Mouse (Mus musculus) layer of hippocampus, adult 11-12 months (tissue): Measurements from ENCODE around the gene Chka.

Source experiments
- DNase-seq: peaks from one replicate; pipeline ENCODE4 v3.0.0; 2022; ENCODE audit warnings: low spot score

The Chka gene

DNA sequence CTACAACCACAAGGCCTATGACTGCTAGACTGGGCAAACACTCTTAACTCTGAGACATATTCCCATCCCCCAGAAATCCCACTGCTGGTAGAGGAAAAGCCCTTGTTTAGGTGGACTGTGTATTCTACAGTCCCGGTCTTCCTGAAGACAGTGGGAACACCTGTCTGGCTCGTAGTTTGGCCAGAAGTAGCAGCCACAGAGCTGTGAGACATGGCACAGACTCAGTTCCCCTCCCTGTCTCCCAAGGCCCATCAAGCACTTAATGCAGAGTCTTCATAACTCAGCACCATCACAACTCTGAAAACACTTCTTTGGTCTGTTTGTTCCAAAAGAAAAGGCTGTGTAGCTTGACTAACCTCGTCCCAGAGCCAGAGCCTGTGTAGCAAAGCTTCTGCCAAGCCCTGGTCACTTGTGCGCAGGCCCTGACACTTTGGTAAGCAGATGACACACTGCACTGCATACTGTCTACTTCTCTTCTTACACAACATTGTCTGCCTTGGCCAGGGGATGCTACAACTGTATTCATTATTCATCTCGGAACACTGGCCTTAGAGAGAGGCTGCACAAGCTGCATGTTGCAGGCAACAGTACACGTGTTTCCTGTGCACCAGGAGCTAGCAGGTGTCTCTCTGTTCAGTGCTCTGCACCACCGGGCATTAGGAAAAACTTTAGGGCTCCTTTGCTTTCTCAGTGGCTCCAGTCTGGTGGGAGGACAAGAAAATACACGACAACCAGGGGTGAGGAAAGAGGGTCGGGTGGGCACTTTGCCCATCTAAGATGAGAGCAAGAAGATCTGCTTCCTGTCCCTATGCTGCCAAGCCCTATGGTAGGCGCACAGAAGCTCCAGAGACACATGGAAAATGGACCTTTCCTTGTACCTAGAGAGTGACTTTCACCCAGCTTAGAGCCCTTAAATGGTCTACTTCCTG is 4.6 kb upstream of the Chka start:
- no peak for DNase-seq

GRCm38 (mm10) chr19:3847711-3848110 is 3.9 kb upstream of the Chka start:
- DNase-seq: no peak

DNA sequence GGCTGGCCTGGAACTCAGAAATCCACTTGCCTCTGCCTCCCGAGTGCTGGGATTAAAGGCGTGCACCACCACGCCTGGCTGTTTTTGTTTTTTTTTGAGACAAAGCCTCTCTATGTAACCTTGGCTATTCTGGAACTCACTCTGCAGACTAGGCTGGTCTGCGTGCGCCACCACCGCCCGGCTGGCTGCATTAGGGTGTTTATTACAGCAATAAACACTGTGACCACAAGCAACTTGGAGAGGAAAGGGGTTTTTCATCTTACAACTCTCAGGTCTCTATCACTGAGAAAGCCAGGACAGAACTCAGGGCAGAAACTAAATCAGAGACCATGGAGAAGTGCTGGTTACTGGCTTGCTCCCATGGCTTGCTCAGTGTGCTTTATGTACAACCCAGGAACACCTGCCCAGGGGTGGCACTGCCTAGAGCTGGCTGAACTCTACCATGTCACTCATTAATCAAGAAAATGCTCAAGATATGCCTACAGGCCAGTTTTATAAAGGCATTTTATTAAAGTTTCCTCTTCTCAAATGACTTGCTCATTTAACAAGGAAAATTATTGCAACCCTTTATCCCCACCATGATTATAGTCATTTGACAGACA is 3.3 kb upstream of the Chka start:
- DNase-seq: no peak

GRCm38 (mm10) chr19:3849251-3849650 is 2.3 kb upstream of the Chka start:
- no peak for DNase-seq

- DNase-seq: no peak
Measured at GRCm38 (mm10) chr19:3850076-3850475, 1.5 kb upstream of the Chka start.

DNA sequence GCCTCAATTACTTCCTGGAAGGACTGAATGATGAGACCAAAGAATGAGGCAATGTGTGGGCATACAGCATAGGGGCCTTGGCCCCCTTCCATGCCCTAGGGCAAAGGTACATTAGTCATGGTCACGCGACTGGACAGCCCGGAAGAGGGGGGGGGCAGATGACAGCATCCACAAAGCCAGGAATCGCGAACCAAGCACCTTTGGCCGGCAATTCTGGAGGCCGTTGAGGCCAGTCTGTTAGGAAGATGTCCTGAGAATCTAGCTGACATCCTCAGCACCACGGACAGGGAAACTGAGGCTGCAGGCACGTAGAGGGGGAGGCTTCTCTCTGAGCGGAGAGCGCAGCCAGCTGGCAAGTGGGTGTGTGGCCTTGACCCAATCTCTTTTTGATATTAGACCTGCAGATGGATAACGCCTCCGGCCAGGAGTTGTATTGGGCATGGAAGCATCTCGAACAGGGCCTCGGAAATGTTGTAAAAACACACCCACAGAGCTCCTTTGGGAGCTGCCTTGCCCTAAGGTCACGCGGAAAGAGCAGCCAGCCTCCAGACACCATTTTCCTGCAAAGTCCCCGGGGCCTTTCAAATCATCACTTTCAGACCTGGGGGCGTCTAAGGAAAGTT is 615 bp upstream of the Chka start:
- DNase-seq: no peak

GRCm38 (mm10) chr19:3851979-3852681 is 557 bp downstream of the Chka start:
- peak; percentile 44 for DNase-seq

DNA sequence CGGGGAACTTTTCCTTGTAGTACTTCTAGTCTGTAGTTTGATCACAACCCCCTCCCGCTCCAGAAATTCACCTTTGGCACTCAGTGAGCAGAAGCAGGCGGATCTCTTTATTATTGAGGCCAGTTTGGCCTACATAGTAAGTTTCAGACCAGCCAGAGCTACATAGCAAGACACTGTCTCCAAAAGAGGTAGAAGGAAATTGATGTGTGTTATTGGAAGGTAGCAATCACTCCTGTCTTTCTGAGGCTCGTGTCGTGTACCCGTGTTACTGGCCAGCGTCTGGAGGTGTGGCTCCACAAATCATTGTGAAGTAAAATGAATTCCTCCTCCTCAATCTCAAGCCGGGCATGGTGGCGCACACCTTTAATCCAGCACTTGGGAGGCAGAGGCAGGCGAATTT is 1.5 kb downstream of the Chka start:
- DNase-seq: no peak

DNA sequence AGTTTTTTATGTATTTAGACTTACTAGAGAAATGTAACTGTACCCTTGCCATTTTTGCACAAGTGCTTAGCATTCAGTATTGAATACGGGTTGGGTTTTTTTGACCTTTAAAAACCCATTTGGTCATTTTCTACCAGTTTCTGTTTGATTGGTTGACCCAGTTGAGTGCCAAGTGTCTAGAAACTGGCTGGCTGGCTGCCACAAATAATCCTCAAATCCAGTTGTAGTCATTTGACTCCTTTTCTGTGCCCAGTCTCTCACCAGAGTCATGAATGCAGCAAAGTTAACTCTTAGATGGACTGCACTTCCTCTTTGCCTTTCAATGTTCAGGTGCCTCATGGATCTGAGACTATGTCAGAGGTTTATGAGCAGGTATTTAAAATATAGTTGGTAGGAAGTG is 2.3 kb downstream of the Chka start:
- peak; percentile 52 for DNase-seq

DNA sequence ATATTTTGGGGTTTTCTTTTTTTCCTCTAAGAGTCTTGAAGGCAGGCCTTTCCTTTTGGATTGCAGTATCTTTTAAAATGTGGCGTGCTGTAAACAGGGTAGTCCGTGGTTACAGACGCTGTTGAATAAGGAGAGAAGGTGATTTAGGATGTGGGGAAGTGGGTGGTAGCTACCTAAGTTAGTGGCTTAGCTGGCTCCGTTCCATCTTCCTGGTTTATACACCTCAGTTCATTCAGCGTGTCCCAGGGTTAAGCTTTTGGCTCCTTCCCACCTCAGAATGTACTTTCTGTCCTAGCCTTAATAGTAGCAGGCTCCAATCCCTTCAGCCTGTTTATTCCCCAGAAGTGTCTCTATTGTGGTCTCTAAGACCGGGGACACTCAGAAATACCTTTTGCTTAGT is 3.5 kb downstream of the Chka start:
- no peak for DNase-seq

GRCm38 (mm10) chr19:3855601-3856000 is 4.0 kb downstream of the Chka start:
- DNase-seq: peak; percentile 29

- no peak for DNase-seq
Measured at GRCm38 (mm10) chr19:3857220-3857619, 5.6 kb downstream of the Chka start.

DNA sequence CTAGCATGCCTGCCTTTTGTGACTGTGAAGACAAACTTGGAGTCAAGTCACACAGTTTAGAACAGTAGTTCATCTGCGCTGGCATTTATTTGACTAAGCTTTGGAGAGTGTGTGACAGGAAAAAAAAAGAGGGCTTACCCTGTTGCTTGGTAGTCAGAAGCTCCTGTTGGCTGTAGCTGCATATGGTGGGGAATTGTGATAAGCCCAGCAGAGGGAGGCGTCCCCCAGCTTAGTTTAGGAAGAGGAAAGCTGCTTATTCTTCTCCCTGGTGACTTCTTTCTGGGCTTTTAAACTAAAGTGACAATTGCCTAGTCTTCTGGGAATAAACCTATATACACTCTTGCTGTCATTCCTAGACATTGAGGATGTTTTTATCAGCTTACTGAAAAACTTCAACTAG is 11.1 kb downstream of the Chka start:
- no peak for DNase-seq

DNA sequence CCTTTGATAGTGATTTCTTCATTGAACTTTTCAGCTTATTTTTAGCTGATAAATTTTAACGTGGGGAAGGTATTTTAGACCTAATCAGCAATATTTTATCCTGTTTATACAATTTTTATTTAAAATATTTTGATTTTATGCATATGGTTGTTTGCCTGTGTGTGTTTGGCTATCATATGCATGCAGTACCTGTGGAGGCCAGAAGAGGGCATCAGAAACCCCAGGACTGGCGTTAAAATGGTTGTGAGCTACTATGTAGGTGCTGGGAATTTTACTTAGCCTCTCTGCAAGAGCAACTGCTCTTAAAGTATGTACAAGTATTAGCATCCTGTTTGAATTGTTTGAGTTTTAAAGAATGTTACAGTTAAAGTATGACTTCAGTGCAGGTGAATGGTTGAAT is 13.4 kb downstream of the Chka start:
- DNase-seq: no peak

DNA sequence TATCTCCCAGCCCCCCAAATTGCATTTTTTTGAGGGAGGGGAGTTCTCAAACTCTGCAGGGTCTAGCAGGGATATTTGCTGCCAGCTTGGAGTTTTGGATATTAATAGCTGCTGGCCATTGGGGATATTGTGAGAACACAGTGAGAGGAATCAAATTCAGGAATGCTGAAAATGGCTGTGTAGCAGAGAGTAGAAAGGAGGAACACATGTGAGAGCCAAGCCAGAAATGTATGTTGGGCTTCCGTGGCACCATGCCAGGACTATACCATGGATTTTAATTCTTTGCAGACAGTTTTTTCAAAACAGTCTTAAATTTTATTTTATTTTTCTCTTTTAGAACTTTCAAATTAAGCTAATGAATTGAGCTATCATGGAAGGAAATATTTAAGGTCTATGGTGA is 16.7 kb downstream of the Chka start:
- DNase-seq: no peak

DNA sequence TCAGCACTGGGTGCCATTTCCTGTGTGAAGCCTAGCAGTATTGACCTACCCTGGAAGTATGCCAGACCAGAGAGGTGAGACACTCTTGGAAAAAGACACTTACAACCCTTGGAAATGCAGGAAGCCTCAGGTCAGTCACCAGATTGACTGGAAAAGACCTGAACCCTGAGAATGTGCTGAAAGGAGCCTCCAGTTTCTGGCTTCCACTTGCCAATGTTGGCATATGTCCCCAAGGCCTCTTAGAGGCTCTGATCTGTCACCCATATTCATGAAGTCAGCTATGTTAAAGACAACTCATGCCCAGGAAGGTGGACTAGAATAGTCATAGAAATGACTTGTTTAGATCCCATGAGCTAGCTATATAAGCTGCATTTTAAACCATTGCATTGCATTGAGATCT is 19.9 kb downstream of the Chka start:
- DNase-seq: no peak

- DNase-seq: no peak
Measured at GRCm38 (mm10) chr19:3872373-3872772, 20.8 kb downstream of the Chka start.

DNA sequence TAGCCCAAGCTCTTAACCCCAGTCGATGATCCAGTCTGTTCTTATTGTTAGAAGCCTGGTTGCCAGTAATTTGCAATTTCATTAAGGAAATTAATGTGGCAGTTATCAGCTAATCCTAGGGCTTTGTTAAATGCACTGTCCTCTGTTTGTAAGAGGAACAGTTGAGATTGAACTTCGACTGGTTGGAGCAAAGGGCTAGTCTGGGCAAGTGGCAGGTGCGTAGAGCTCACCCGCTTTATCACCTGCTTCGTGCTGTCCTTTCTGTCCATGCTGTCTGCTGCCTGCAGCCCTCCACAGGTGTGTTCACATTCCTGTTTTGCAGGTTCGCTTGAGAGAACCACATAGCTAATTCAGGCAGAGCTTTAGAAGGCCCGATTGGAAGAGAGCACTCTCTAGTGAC is 23.5 kb downstream of the Chka start:
- no peak for DNase-seq

DNA sequence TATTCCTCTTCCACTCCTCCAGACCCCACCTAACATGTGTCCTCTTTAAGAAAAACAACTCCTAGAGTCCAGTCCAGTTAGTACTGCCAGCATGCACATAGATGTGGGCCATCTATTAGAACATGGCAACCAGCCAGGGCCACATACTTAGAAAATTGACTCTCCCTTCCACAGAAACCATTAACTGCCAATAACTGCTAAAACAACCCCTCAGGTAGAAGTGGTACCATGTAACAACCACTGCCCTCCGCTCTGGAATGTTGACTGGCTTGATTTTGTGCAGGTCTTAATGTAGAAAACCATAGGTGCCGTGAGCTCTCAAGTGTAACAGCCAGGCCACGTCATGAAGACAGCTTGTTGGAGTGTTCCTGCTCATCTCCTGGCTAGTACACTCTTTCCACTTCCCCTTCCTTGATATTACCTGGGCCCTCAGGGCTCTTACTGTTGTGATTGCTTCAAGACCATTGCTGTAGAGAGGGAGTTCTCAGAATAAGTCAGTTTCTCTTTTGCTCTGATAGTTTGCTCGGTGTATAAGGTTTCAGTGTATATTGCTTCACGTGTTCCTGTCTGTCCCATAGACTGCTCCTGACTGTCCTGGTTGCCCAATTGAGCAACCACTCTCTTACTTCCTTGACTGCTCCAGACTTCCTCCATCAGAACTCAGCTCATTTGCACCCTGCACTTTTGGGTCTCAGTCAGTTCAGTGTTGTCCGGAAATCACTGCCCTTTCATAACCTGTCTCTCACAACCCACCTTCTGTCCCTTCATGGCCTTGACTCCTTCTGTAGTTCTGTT is 28.7 kb downstream of the Chka start:
- no peak for DNase-seq

- DNase-seq: no peak
Measured at GRCm38 (mm10) chr19:3882214-3882613, 30.6 kb downstream of the Chka start.

DNA sequence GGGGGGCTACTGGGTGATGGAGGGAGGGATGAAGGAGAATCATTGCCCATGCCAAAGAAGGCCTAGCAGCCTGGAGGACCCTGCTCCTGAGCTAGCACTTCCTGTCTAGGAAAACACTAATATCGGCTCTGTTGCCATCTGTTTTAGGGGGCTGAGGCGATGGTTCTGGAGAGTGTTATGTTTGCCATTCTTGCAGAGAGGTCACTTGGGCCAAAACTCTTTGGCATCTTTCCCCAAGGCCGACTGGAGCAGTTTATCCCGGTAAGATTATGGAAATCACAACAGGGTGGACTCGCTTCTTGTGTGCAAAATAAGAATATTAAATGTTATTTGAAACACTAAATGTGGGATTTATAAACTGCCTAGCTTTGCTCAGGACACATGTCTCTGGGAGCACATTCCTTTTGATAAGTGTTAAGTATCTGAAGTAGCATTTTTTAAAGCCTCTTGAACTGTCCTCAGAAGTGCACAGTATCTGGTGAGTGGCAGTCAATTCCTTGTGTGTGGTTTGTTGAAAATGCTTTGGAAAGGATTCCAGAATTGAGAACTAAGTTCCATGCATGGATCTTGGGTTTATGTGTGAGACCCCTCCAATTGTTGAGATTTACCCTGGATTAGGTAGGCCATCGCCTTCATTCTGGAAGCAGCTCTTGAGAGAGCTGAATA is 32.9 kb downstream of the Chka start:
- DNase-seq: no peak
